Mouse (Mus musculus) retina, embryonic 14.5 days (tissue): ENCODE data around the gene Hcn2.

ENCODE experiments used
- DNase-seq: peaks from one replicate; pipeline ENCODE4 v3.0.0-alpha.2; 2015; ENCODE audit warnings: low spot score

The Hcn2 gene

DNA sequence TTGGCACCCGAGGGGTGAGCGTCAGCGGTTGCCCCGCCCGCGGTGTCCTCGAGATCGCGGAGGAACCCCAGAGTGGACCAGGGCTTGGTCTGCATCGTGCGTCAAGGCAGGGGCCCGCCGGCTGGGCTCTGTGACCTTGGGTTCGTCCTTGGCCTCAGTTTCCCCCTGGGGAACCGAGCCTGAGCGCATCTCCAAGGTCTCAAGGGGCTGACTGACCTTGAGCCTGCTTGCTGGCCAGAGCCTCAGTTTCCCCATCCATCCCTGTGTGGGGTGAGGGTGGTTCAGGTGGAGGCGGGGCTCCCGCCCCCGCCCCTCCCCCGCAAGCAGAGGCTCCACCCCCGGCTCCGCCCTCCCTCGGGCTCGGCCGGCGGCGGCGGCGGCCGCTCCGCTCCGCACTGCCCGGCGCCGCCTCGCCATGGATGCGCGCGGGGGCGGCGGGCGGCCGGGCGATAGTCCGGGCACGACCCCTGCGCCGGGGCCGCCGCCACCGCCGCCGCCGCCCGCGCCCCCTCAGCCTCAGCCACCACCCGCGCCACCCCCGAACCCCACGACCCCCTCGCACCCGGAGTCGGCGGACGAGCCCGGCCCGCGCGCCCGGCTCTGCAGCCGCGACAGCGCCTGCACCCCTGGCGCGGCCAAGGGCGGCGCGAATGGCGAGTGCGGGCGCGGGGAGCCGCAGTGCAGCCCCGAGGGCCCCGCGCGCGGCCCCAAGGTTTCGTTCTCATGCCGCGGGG, at the start of gene Hcn2:
Gene Hcn2, plus strand, starts transcription at position 381 of the 734 bp plus-strand sequence.
- DNase-seq = peak; percentile 35

- no peak for DNase-seq
Measured at GRCm38 (mm10) chr10:79668076-79668475, 48.4 kb upstream of the Hcn2 start.

DNA sequence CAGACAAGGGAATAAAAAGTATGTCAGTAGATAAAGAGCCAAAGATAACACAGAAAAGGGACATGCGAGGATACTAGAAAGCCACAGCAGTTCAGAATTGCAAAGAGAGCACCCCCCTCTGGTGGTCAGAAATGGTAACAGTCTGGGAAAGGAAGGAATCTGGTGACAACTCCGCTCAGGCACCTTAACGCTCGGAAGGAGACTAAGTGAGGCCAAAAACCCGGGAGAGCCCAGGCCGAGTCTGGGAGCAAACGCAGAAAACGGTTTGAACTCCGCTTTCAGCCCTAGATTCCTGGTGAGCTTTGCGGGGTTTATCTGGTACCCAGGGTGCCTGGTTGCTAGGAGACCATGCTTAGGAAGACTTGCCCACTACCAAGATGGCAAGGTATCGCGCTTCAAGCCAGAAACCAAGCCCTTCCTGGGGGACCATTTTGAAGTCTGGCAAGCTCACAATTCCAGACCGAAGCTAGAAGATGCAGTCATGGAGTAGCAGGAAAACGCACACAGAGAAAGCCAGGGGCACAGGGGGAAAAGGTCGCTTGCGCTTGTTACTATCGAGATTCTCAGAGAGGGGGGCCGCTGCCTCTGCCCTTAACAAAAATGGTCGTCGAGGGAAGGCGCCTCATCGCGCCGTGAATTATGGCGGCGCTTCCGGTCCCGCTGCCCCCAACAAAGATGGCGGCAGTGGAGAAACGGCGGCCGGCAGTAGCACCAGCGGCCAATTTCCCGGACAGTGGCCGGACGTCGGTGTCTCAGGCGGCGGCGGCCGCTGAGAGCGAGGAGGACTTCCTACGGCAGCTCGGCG, 47.5 kb upstream of the Hcn2 start, which contains the start of gene Tpgs1:
Gene Tpgs1, plus strand, starts transcription at position 599 of the 805 bp plus-strand sequence.
- DNase-seq = peak; percentile 93

GRCm38 (mm10) chr10:79669576-79670057, 46.8 kb upstream of the Hcn2 start:
- DNase-seq = peak; percentile 83

- DNase-seq = no peak
Measured at GRCm38 (mm10) chr10:79670071-79670888, 46.2 kb upstream of the Hcn2 start.

DNA sequence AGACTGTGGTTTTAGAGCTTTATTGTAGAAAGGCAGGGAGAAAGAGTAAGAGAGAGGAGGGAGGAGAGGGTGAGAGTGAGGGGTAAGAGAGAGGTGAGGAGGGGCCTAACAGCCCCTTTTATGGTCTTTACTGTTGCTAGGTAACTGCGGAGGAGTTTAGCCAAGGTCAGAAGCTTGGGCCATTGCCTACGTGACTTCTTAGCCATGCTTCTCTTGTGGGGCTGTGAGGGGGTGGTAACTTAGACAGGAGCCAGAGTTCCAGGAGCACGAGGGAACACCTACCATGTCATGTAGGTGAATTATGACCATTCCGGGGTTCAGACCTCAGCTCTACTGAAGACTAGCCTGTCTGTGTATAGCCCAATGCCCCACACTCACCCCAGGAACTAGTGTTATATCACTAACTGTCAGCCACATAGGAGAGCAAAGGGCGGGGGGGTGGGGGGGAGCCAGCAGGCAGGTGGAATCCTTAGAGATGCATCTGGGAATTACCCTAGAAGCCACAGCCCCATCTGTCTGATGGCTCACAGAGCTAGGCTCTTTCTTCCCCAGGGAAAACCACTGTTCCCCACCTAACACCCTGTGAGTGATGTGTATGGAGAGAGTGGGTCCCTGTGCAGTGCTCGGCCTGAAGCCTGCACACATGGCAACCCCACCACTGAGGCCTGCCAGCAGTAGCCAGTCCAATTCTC, 44.9 kb upstream of the Hcn2 start:
- DNase-seq = no peak

DNA sequence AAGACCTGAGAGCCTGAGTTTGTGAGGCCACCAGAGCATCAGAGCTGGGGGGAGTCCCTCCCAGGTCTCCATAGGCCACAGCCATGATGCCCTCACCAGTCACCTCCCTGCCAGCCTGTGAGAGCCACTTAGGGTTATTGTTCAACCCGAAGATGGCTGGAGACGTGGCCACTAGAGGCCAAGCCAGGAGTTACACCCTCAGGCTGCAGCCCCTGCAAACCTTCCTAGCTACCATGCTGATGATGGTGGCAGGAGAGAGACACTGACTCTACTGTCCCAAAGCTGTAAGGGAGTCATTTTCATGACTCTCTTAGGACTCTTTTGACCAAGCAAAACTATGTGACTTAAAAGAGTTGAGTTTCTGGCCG, 44.4 kb upstream of the Hcn2 start:
- peak; percentile 32 for DNase-seq

DNA sequence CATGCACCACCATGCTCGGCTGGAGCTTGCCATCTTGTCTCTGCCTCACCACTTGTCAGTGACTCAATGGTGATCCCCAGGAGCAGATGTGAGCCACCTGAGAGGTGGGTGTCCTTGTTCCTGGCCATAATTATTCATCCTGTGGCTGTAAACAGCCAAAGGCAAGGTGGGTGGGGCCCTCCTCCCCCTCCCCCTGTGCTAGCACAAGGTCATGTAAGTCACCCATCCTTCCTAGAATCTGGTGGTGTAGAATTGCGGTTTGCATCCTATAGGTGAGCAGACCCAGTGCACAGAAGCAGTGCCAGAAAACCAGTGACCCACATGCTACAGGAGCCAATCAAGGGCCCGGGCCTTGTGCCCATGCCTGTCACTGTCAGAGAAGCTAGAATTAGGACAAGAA, 43.4 kb upstream of the Hcn2 start:
- DNase-seq = no peak

DNA sequence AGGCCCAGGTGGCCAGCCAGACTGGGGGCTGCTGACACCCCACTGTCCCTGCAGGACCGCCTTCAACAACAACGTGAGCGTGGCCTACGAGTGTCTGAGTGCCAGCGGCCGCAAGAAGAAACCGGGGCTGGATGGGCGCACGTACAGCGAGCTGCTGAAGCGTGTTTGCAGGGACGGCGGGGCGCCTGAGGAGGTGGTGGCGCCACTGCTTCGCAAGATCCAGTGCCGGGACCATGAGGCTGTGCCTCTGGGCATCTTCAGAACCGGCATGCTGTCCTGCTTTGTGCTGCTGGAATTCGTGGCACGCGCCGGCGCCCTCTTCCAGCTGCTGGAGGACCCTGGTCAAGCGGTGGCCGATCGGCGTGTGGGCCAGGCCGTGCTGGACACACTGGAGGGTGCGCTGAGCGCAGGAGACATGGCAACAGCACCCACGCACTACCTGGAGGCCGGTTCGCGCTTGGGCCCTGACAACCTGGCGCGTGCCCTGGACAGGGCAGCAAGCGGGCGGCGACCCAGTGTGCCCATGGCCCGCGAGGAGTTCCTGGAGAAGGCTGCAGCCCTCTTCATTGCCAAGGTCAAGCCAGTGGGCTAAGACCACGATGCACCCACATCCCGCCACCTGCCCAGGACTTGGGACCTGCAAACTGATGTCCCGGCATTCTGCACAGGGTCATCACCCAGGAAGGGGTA, 40.9 kb upstream of the Hcn2 start:
- DNase-seq = no peak

GRCm38 (mm10) chr10:79680606-79681495, 35.6 kb upstream of the Hcn2 start:
- no peak for DNase-seq

DNA sequence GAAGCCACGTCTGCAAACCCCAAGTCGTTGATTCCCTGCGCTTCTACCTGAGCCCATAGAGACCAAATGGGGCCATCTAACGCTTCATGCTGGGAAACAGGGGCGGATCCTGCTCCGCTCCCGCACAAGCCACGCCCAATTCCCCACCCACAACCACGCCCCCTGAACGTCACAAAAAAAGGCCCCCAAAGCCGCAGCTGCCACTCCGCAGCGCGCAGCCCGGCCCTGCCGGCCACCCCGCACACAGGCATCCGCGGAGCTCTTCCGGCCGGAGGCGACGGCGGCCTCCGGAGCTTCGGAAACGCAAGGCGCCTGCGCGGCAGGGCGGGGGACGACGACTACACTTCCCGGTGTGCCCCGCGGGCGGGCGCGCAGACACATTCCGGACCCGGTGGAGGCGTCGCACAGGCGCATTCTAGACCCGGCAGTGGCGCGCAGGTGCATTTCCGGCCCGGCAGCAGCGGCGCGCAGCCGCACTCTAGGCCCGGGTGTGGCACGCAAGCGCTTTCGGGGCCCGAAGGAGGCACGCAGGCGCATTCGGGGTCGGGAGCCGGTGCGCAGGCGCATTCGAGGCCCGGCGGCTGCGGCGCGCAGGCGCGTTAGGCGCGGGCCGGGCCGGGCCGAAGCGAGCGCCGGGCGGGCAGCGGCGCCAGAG, 34.7 kb upstream of the Hcn2 start, which contains the start of gene Cdc34:
Gene Cdc34, plus strand, starts transcription at position 605 of the 655 bp plus-strand sequence.
- DNase-seq = peak; percentile 98

DNA sequence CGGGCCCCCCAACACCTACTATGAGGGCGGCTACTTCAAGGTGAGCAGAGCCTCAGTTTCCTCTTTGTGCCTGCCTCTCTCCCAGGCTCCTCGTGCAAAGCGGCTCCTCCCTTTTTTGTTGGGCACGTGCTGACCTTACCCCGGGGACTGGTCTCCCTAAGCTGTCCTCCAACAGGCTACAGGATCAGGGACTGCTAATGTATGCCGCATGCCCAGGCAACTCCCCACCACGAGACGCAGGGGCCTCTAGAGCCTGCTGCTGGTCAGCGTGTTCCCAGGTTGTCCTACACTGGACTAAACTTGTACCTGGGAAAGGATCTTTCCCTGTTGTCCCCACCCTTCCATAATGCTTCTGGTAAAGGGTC, 33.9 kb upstream of the Hcn2 start:
- peak; percentile 41 for DNase-seq

DNA sequence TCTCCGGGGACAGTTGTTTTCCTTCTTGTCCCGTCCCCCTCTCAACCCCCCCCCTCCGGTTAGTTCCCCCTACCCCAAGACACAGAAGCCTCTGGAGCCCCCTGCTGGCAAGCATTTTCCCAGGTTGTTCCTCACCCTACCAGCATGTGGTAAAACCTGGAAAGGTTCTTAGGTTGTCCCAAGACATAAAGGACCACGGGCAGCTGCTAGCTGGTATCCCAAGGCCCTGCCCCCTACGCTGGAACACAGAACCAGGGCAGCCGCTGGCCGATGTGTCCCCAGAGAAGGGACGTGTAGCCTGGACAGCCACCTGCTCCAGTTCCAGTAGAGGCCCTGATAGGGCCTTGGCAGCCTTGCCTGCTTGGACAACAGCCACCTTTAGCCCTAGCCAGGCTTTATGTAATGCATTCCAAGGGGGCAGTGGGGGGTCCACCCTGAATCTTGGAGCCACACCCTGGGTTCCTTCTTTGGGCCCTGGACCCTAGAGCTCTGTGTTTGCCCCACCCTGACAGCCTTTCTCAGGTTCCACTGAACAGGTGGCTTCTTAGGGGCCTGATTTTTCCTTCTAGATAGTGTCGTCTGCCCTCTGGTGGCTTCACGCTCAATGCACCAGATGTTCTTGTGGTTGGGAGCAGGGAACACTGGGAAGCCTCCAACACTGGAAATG, 33.4 kb upstream of the Hcn2 start:
- DNase-seq = peak; percentile 68

GRCm38 (mm10) chr10:79683726-79684640, 32.5 kb upstream of the Hcn2 start:
- DNase-seq = no peak

DNA sequence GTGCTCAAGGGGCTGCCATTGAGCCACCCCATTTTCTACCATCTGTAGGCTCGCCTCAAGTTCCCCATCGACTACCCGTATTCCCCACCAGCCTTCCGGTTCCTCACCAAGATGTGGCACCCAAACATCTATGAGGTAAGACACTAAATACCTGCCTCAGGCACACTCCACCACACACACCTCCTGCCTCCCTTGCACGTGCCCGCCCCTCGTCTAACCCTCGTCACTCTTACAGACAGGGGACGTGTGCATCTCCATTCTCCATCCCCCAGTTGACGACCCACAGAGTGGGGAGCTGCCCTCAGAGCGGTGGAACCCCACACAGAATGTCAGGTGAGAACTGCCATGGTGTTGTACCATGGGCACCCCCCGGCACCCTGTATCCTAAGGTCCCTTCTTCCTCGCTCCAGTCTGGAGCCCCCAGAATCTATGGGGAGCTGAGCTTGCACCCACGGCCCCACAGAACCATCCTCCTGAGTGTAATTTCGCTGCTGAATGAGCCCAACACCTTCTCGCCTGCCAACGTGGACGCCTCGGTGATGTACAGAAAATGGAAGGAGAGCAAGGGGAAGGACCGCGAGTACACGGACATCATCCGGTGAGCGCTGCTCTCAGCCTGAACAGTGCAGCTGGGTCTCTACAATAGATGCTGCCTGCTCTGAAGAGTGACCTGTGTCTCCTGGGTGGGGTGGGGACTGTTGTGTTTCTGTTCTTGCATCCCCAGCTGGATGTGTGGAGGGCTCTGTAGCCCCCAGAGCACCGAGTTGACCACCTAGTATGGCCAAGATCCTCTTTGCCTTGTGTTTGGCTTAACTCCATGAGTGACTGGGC, 31.4 kb upstream of the Hcn2 start:
- DNase-seq = no peak

DNA sequence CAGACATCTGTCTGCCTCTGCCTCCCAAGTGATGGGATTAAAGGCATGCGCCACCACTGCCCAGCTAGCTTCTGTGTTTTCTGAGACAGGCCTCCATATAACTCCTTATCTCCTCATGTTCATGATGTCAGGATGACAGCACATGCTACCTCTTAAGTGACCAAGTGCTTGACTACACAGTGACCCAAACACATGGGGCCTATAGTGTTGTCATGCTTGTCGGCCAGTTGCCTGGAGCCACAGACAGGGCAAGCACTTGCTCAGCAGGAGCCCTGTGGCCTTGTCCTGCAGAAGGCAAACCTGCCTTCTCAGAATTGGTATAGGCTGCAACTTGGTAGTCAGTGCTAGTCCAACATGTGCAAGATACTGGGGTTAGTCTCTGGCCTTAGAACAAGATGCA, 30.2 kb upstream of the Hcn2 start:
- DNase-seq = no peak

DNA sequence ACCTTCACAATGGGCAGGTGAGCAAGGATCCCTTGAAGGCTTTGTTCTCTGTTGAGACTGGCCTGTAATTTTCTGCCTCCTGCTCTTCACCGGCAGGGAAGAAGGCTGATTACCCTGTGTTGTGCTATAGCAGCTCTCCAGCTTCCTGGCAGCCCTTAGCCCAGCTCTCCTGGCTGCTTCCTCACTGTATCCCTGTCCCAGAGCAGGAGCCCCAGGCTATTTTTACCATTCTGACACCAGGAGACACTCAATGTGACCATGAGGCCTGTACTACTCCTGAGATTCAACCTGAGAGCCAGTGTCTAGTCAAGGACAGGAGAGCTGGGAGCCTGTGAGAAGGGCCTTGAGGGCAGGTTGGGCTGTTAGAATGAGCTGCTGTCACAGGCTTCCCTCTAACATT, 29.7 kb upstream of the Hcn2 start:
- no peak for DNase-seq
